Mouse (Mus musculus) urinary bladder, postnatal 25 days (tissue): ENCODE data around the gene Msto1.
"Not testable (repeated sequence)": the region's sequence is repeated elsewhere in the genome, so short reads cannot be mapped to it uniquely, and the experiment has no call there.

Source experiments
- DNase-seq: peaks from one replicate; pipeline ENCODE4 v3.0.0; 2022; ENCODE audit warnings: low spot score

Gene Msto1

DNA sequence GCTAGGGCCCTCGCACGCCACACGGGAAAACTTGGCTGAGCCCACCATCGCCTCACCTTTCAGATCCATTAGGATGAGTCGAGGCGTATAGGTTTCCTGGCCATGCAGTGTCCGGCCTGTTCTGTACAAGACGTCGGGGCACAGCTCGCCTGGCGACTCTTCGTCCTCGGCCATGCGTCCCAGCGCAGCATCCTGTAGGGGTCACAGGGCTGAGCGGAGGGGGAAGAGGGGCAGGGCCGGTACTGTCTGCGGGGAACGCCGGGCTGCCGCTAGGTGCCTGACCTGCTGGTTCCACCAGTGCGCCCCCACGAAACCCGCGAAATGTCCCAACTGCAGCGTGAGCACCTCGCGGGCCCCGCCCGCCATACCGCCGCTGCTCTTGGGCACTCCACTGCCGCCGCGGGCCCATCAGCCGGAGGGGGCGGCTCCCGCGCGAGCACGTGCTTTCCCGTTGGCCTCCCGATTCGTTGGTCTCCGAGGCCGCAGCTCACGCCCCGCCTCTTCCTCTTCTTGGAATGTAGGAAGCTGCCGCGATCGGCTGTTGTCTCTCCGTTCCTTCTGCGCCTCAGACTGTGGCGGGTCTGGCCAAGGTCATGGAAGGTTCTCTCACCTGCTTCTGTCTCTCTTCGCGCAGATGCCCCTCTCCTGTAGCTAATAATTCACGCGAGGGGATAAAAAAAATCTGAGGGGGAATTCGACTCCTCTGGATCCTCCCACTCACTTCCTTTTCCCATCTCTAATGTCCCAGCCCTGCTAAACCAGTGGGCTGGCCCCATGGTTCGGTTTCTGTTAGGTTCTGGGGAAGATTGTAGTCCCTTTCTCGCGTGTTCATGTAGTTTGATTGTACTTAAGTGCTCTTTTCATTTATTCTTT, at the start of gene Msto1:
Msto1 (minus strand) TSS at position 489 of the 873 bp plus-strand sequence.
- peak; percentile 86 for DNase-seq

DNA sequence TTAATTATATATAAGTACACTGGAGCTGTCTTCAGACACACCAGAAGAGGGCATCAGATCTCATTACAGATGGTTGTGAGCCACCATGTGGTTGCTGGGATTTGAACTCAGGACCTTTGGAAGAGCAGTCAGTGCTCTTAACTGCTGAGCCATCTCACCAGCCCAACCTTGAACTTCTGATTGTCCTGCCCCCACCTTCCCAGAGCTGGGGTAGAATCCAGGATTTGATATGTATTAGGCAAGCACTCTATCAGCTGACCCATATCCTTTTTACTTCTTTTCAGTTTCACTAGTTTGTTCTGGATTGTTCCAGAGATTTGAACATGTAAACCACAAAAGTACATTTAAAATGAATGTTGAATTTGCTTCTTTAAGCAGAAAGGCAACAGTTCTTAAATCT, 49.4 kb upstream of the Msto1 start:
- DNase-seq: not testable (repeated sequence)

DNA sequence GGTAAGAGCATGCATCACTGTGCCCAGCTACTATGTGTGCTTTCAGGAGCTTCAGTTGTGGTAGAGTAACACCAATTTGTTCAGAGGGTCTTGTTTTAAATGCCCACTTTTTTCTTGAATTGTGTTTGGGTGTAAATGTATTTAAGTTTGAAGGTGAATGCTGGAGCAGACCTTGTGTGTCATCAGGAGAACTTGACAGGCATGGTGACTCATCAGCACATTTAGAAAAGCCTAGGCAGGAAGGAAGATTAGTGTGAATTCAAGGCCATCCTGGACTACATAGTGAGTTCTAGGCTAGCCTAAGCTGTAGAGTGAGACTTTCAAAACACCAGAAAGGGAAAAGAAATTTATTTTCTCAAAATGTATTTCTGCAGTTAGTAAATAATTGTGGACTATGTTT, 39.9 kb upstream of the Msto1 start:
- DNase-seq: no peak

DNA sequence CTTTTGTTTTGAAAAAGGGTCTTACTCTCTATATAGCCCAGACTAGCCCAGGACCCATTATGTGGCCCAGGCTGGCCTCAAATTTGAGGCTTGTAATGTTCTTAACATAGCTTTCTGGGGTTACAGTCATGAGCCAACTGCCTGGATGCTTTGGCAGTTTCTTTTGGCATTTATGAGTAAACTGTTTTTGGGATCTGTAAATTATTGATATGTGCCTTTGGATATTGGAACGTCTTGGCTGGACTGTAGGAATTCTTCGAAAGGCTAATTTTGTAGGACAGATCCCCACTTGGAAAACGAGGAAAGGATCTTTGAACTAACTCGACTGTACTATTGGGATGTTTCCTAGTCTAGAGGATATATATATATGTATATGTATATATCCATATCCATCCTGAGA, 39.4 kb upstream of the Msto1 start:
- no peak for DNase-seq

DNA sequence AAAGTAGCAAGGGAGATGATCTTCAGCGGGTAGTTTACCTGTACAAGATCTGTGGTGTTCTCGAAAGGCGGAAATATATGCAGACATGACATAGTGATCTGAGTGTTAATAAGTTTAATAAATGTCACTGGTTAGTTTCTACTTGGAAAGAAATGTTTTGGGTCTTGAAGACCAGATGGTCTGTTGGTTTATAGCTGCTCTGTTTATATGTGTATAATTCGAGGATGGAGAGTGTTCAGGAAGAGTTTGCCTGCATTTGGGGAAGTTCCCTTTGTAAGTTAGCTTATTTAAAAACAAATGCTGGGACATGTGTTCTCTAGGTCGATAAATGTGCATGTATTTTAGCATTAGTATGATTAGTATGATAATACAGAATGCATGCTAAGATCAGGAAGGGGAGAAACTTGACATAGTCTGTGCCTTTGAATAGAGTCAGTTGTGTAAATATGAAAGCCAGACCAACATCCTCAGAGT, 37.6 kb upstream of the Msto1 start:
- no peak for DNase-seq

DNA sequence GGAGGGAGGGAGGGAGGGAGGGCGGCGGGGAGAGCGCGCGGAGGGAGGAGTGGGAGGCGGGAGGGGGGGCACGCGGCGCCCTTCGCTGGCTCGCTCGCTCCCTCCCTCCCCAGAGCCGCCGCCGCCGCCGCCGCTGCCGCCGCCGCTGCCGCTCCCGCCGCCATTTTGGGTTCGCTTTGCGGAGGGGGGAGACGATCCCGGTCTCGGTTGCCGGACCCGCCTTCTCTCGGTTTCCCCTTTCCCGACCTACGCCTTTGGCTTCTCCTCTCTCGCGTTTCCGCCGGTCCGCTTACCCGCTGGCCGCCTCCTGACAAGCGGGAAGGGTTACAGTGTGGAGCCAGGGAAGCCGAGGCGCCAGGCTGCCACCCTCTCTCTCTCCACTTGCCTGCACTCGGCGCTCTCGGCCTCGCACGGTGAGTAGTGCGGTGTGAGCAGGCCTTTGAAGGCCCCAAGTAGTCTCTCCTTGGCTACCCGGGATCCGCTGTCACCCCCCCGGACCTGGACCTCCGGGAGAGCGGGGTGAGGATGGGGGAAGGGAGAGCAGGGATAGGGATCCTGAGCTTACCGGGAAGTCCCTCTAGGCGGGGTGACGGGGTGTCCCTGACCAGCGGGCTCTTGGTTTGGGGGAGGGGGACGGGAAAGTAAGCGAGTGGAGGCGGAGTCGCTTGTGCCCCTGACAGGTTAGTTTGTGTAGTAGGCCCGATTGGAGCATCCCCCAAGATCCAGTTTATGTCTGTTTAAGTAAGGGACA, 37.0 kb upstream of the Msto1 start, which contains the start of the genes Ash1l and Dap3:
Ash1l (plus strand) TSS at position 47 of the 751 bp plus-strand sequence.
Dap3 (minus strand) TSS at position 606 of the 751 bp plus-strand sequence.
- DNase-seq: peak; percentile 67

DNA sequence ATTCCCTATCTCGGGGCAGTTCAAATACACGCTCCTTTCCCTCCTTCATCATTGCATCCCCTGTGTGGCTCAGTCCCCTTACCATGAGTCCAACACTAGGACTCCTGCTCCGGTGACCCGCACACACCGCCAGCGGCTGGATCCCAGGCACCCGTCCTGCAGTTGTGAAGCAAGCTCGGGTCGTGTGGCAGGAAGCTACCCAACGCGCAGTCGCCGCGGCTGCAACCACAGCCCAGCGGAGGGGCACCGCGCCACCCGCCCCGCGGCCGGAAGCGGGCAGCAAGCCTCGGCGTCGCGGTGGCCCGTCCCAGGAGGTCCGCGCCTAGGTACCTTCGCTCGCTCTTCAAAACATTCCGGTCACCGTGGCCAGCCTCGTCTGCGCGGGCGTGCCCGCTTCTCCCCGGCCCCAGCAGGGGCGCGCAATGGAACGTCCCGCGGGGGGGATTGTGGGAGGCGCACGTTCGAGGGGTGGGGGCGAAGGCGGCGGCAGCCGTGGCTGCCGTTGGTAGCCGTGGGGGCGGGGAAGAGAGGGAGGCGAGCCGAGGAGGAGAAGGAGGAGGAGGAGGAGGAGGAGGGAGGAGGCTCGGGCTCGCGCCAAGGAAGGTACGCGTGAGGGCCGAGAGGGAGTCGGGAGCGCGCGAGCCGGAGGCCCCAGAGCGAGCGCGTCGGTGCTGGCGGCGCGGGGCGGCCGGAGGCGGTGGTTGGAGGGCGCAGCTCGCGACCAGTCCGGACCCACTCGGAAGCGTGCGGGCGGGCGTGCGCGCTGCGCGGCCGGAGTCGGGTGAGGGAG, 36.2 kb upstream of the Msto1 start:
- DNase-seq: peak; percentile 89

DNA sequence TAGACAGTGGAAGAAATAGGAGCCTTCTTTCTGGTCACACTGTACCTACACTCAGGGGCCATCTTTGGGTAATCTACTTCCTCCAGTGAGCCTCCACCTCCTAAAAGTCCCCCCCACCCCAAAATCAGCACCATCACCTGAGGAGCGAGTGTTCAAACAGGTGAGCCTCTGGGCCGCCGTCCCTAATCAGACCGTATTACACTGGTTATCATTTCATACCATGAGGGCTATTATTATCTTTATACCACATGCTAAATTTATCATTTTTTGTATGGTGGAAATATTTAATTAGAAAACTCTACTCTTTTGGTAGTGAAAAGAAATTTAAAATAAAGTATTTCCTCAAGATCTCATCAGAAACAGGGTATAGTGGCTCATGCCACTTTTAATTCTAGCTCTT, 30.3 kb upstream of the Msto1 start:
- DNase-seq: no peak

DNA sequence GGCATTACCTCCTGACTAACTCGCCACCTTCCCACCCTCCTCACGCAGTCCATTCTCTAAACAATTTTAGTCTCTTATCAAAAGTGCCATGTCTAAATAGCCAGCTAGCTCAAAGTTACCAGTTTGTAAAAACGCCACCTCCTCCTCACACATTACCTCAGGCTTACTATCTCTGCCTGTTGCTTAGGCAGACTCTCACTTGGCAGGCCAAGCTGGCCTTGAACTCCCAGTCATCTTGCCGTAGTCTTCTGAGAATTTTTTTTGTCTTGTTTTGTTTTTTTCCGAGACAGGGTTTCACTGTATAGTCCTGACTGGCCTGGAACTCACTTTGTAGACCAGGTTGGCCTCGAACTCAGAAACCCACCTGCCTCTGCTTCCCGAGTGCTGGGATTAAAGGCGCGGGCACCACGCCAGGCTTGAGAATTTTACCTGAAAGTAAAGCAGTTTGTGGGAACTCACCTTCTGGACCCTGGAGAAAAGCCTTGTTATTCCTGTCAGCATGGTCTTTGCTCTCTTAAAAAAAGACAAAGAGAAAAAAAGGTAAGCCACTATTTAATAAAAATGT, 28.6 kb upstream of the Msto1 start:
- DNase-seq: no peak

DNA sequence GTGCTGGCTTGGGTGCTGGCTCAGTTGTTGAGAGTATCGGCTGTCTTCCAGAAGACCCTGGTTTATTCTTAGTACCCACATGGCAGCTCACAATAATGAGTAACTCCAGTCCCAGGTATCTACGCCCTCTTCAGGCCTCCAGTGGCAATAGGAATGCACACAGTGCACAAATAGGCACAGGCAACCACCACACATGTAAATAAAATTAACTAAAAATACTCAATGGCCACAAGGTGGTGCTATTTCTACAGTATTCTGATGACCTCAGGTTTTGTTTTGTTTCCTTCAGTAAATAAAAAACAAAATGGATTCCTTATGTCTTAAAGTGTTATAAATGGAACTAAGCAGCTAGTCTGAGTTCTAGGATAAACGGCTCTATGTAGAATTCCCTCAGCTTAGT, 25.9 kb upstream of the Msto1 start:
- peak; percentile 12 for DNase-seq

DNA sequence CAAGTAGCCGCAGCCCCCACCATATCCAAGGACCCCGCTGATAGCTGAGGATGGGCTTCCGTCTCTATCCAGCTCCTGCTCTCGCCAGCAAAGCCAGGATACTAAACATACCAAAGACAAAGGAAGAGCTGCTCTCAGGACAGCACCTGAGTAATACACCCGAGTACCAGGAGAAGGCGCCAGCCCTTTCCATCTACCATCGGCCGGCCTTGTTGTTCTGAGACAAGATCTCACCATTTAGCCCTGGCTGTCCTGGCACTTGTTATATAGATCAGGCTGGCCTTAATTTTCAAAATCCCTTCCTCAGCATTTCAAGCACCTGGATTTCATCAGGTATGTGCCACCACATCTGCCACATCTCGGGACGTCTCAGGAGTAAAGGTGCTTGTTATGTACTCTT, 25.3 kb upstream of the Msto1 start:
- no peak for DNase-seq

DNA sequence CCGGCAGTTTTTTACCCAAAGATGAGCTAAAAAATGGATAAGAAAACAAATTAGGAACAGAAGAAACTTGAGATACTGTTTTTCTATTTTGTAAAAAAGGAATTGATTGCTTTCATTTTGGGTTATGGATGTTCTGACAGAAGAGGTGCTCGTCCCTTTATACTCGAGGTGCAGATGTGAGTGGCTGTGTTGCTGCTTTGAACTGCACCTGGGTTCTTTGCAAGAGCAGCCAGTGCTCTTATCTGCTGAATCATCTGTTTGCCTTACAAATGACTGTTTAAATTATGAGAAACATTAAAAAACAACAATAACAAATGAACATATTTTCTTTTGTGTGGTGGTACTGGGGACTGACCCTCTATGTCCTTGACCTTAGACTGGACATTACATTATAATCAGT, 15.7 kb upstream of the Msto1 start:
- no peak for DNase-seq

DNA sequence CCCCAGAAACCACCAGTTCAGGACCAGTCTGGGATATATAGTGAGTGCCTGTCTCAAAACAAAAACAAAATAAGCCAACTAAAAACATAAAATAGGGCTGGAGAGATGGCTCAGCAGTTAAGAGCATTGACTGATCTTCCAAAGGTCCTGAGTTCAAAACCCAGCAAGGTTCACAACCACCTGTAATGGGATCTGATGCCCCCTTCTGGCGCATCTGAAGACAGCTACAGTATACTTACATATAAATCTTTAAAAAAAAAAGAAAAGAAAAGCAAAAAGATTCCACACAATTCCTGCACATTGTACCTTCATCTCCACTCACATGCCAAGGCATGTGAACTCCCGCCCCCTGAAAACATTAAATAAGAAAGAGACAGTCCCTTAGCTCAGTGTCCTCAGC, 11.9 kb upstream of the Msto1 start:
- DNase-seq: no peak

DNA sequence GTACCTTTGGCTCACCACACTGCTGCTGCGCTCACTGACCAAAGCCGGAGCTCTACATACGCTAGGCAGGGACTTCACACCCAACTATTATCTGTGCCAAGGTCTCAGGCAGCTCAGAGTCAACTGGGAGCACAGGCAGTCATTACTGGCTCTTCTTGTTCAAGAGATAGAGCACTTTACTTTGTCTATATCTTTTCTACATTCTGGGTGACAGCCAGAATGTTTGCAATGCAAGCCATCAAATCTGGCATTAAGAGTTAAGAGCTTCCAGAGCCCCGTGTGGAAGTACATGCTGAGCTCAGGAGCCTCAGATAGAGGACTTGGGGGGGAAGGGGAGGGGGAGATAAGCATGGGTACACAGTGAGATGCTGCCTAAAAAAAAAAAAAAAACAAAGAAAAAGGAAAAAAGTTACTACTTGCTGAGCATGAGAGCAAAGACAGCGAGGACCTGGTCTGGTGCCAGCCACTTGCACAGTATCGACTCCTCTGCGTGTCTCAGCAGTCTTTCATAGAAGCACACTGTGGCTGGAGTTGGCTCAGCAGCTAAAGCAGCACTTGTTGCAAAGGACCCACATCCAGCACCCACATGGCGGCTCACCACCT, 10.3 kb upstream of the Msto1 start:
- no peak for DNase-seq

DNA sequence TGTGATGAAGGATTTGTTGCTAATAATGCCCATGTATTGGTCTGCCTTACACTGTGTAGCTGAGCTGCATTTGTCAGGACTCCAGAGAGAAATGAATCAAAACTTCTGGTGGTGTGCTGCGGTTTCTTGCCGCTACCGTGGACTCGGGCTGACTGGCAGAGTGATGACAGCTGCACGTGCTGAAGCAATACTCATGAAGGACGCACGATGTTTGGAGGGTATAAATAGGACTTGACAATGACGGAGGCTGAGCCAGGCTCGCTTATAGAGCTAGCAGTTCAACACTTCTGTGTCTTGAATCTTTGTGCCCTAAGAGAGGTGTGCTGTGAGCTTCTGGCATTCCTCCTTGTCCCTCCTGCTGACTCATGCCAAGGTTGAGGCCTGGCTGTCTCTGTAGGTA, 7.6 kb upstream of the Msto1 start:
- DNase-seq: no peak

DNA sequence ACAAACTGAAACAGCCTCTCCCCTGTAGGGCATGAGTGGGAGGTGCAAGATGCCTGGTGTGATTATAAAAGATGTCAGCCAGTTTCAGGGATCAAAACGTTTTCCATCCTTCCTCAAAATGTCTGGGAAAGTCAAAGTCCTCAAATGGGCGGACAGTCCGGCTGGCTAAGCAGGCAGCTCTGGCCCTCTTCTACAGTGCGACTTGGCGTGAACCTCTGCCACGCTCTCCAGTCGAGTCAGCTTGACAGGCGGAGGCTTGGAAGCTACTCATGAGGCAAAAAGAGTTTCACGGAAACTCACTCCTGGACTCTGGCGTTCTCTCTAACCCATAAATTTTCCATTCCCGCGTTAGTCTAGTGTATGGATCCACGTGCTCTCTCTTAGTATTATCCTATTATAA, 5.2 kb upstream of the Msto1 start:
- peak; percentile 24 for DNase-seq

DNA sequence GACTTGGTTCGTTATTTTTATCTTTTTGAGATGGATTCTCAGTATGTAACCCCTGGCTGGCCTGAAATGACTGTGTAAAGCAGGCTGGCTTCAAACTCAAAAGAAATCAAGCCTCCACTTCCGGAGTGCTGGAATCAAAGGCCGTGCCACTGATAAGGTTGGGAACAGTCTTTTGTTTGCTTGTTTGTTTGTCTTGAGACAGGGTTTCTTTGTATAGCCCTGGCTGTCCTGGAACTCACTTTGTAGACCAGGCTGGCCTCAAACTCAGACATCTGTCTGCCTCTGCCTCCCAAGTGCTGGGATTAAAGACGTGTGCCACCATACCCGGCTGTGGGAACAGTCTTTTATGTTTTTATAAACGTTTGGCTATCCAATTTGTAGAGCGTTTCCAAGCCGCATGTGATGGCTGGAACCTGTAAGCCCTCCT, 598 bp upstream of the Msto1 start:
- no peak for DNase-seq

DNA sequence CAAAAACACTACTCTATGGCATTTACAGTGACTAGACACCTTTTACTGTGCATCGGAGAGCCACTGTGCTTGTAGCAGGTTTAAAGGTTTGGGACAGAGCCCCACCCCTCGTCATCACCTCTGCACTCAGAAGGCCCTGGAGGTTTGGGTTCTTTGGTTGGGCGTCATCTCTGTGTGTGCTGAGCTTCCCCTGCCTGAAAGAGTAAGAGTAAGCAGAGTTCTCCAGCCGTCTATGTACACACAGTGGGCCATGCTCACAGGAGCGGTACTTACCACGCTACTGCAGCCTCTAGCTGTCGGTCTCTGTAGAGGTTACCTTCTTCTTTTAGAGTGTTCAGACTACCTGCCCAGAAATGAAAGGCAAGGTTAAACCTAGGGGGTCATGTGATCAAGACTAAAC, 1.2 kb downstream of the Msto1 start:
- DNase-seq: no peak

DNA sequence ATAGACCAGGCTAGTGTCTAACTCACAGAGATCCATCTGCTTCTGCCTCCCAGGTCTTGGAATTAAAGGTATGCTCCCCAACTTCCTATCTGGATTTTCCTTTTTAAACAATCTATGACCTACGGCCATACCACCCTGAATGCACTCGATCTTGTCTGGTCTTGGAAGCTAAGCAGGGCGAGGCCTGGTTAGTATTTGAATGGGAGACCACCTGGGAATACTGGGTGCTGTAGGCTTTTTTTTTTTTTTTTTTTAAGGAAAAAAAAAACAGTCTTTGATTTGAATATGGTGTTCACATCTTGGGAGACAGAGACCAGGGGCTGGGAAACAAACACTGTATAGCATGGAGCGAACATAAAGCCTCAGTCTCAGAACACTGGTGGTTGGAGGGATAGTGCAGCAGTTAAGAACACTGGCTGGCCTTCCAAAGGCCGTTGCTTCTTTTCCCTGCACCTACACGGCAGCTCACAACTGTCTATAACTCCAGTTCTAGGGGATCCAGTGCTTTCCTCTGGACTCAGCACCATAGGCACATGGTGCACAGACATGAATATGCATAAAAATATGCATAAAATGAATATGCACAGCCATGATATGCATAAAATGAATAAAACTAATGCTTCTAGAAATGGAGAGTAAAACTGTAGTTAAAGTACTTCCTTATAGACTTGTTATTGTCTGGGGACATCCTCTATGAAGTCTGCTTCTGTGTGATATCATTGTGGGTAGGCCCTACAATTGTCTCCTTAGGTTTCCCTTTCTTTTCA, 7.2 kb downstream of the Msto1 start:
- DNase-seq: no peak

DNA sequence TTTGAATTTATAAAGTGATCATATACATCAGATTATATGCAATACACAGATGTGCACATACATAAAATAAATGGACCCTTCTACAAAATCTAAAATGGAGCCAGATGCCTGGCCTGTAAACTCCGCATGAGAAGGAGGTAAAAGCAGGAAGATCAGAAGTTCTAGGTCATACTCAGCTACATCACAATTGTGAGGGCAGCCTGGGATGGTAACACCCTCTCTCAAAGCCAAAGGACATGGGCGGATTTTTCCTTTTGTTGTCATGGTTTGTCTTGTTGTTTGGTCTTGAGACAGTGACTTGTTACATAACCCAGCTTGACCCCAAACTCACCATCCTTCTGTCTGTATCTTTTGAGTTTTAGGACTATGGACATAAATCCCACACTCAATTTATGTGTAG, 8.1 kb downstream of the Msto1 start:
- DNase-seq: no peak

DNA sequence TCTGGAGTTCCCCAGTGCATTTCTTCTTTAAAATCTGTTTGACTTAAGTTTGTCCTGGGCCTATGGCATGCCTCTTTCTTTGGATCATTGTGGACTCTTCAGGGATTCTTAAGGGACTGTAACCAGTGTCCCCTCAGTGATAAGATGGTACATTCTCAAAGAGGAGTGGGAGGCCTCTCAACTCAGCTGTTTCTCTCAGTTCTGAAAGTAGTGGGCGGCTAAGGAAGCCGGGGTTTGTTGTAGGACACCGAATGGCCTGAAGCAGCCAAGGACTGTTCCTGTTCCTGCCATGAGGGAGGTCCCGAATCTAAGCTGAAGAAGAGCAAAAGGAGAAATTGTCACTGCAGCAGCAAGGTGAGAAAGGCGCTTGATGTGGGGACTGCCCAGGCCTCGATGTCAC, 8.6 kb downstream of the Msto1 start:
- DNase-seq: no peak
